Mouse (Mus musculus) heart, adult 2 months (tissue): ENCODE data around the gene 9230112D13Rik.

Experiments
- CTCF ChIP-seq: fragments of 200-600 bp; IDR thresholded peaks from 2 replicates; pipeline ENCODE4 v1.8.1; 2022; ENCODE audit warnings: antibody characterized with exemption, mild to moderate bottlenecking, moderate library complexity
- POLR2A ChIP-seq: fragments of 200-500 bp; IDR thresholded peaks from 2 replicates; pipeline ENCODE4 v1.6.1; 2011; ENCODE audit warnings: mild to moderate bottlenecking, low read depth, low read length, control low read depth; ENCODE audit not compliant: insufficient read depth

- TF ChIP-seq POLR2A (no peak), CTCF (no peak)
These were observed 18.8 kb downstream of the 9230112D13Rik start for GRCm38 (mm10) chr14:34503759-34504158.
